Mouse (Mus musculus) bone marrow macrophage, adult 2 months (primary cell): ENCODE data around the gene Armc8.

ENCODE experiments used
- CTCF ChIP-seq: IDR thresholded peaks from 2 replicates; pipeline ENCODE4 v1.5.1; 2012; ENCODE audit warnings: low read depth, mild to moderate bottlenecking, low read length, moderate library complexity
- POLR2A ChIP-seq: IDR thresholded peaks from 2 replicates; pipeline ENCODE4 v1.6.1; 2012; ENCODE audit warnings: mild to moderate bottlenecking, low read depth, low read length, borderline replicate concordance

DNA sequence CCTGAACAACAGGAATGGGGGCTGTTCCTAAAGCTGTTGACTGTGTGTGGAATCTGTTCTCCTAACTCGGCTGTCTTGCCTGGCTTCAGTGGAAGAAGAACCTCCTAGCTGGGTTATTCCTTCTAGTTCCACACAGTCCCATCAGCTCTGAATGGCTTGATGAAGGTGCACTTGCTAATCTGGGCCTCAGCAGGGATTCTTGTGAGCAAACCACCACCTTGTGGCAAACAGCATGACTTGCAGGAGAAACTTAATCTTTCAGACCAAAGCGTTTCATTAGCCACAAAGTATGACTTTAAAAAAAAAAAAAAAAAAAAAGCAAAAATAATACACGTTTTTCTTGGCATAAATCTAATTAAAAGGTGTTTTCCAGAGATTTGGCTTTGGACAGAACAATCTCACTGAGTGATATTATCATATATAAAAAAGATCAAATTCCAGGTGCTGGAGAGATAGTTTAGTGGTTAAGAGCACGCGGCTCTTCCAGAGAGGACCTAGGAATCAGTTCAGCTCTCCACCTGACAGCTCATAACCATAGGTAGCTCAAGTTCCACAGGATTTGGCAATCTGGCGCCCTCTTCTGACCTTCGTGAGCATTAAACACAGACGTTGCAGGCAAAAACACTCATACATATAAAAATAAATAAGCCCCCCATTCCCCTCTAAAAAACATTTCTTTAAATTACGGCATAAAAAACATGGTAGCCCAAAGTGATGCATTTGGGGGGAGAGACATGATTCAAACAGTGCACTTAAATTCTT lies 118.6 kb downstream of the Armc8 start:
- TF ChIP-seq CTCF (no peak), POLR2A (no peak)
